Mouse (Mus musculus) hindbrain, embryonic 10.5 days (tissue): ENCODE data around the gene Serpinc1. TPM values are rescaled to one million over a fixed set of nuclear protein-coding genes. Genes with fewer than 3 reads are reported as not detected.
"Not testable (repeated sequence)": the region's sequence is repeated elsewhere in the genome, so short reads cannot be mapped to it uniquely, and the experiment has no call there.

Experiments used
- DNase-seq: peaks from one replicate; pipeline ENCODE4 v3.0.0-alpha.2; 2017; ENCODE audit warnings: low spot score
- H3K27ac ChIP-seq: fragments of 300-500 bp; sonication (generic); 2 replicates; pipeline ENCODE4 v1.5.1; 2016; ENCODE audit warnings: mild to moderate bottlenecking, moderate library complexity
- H3K27me3 ChIP-seq: fragments of 300-500 bp; sonication (generic); 2 replicates; pipeline ENCODE4 v1.6.1; 2016; ENCODE audit warnings: mild to moderate bottlenecking; ENCODE audit not compliant: poor library complexity, insufficient read depth, severe bottlenecking
- H3K36me3 ChIP-seq: fragments of 300-500 bp; sonication (generic); 2 replicates; pipeline ENCODE4 v1.6.1; 2016; ENCODE audit warnings: mild to moderate bottlenecking, moderate library complexity
- H3K4me1 ChIP-seq: fragments of 300-500 bp; sonication (generic); replicated peaks from 2 replicates; pipeline ENCODE4 v1.6.1; 2016; ENCODE audit warnings: mild to moderate bottlenecking
- H3K4me3 ChIP-seq: fragments of 300-500 bp; sonication (generic); 2 replicates; pipeline ENCODE4 v1.5.1; 2016; ENCODE audit warnings: mild to moderate bottlenecking, moderate library complexity
- H3K9me3 ChIP-seq: fragments of 300-500 bp; sonication (generic); 2 replicates; pipeline ENCODE4 v1.6.1; 2016; ENCODE audit warnings: mild to moderate bottlenecking, moderate library complexity
- WGBS: fragments of 180-500 bp; shearing (Covaris S2); methylation state at CpG from one replicate; pipeline ENCODE4 v1.1.7; 2016; 5-methylcytosine and 5-hydroxymethylcytosine counted together
- polyA plus RNA-seq: library from polyadenylated mRNA; unstranded; fragments of >200 nt; fragmentation: Nextera tagmentation; extraction: Ambion mirVana; gene quantifications from 2 replicates; pipeline ENCODE4 v1.2.1, GENCODE M21; 2016

Serpinc1 gene
- 1.4 and 1.9 TPM in 2 replicates for polyA plus RNA-seq

DNA sequence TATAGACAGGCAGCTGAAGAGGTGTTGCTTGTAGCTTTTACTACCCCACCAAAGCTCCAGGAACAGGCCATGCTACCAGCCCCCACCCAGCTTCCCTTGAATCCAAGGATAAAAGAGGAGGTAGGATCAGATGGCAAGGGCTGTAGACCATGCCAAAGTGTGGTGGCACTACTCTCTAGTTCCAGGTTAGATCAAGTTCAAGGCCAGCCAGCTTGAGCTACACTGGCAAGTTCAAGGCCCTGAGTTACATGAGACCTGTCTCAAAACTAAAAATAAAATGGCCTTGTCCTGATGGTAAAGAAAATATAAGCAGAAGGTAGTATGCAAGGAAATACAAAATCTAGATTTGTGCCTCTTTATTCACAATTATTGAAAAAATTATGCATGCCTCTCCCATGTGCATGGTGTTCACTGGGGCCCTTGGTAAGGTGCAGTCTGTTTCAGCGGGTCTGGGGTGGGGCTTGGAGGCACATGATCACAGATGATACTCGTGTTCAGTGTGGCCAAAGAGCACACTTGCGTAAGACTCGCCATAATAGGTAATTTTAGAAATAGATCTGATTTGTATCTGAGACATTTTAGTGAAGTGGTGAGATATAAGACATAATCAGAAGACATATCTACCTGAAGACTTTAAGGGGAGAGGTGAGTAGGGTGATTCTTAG, at the start of gene Serpinc1:
Gene Serpinc1 (plus strand): TSS at position 515 of the 665 bp plus-strand sequence.
- no peak for DNase-seq
- no peak within 1 kb of the TSS for H3K27ac ChIP-seq
- WGBS, result 90% methylated on average over 4 of the region's 4 CpGs

DNA sequence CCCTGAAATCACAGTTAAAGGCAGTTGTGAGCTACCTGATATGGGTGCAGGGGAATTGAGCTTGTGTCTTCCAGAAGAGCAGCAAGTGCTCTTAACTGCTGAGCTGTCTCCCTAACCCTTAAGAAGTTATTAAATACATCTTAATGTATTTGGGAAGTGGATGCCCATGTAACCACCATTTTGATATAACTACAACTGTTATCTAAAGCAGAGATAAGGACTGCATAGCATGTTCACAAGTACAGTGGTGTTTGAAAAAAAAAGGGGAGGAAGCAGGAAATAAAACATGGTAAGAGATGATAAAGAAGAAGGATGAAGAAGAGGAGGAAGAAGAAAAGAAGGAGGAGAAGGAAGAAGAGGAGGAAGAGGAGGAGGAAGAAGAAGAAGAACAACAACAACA, 47.1 kb upstream of the Serpinc1 start:
- peaks cover 40% of the 10 kb centered on the region for H3K36me3 ChIP-seq
- no peak overlapping the region for H3K4me3 ChIP-seq
- H3K27ac ChIP-seq, result no peak overlapping the region
- no peaks in the 10 kb centered on the region for H3K4me1 ChIP-seq
- no peak for DNase-seq
- no peaks in the 10 kb centered on the region for H3K27me3 ChIP-seq
- no peaks in the 10 kb centered on the region for H3K9me3 ChIP-seq

More for the DNA sequence above, at the start of gene Serpinc1:
- Histone ChIP-seq H3K4me1 (no peaks in the 10 kb centered on the region), H3K4me3 (no peak within 1 kb of the TSS), H3K27me3 (no peaks in the 10 kb centered on the region), H3K36me3 (peaks cover 12% of the 10 kb centered on the region), H3K9me3 (no peaks in the 10 kb centered on the region)

DNA sequence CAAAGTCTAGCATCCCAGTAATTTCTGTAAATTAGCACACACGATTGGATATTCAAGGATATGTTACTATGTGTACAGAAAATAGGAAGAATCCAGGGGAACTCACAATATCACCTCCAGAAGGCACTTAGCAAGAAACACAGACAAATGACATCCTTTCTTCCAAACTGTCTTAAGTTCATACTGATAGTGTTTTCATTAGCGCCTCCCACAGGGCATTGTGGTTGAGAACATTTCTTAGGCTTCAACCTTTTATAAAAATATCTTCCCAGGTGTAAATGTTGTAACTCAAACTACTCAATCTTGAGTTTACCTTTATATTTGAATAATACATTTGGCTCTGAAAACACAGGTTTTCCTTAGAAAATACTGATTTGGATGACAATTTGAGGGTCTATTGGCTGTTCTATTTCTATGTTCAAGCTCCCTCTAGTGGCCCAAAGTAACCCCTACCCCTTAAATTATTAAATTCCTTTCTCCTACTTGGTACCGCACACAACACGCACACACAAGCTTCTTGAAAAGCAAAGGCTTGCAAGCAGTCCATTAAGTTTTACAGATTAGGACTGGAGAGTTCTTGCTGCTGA, 44.4 kb upstream of the Serpinc1 start:
- DNase-seq, result no peak
- Histone ChIP-seq H3K27ac (no peak overlapping the region), H3K4me3 (no peak overlapping the region), H3K27me3 (no peaks in the 10 kb centered on the region), H3K9me3 (no peaks in the 10 kb centered on the region), H3K4me1 (no peaks in the 10 kb centered on the region), H3K36me3 (peaks cover 58% of the 10 kb centered on the region)
- 78% methylated on average over 4 of the region's 4 CpGs for WGBS

DNA sequence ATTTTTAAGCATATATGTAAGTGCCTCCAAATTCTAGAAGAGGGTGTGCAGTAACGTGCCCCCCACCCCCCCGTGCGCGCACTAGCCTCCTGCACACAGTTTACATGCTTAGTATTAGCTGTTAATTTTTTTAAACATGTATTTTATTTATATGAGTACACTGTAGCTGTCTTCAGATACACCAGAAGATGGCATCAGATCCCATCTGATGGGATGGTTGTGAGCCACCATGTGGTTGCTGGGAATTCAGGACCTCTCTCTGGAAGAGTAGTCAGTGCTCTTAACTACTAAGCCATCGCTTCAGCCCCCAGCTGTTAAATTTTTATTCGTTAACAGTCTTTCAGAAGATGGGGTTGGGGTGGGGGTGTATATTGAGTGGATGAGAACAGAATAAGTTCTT, 42.8 kb upstream of the Serpinc1 start:
- no peak for DNase-seq
- Histone ChIP-seq H3K4me3 (no peak overlapping the region), H3K27ac (no peak overlapping the region), H3K4me1 (no peaks in the 10 kb centered on the region), H3K27me3 (no peaks in the 10 kb centered on the region), H3K36me3 (peaks cover 66% of the 10 kb centered on the region), H3K9me3 (no peaks in the 10 kb centered on the region)
- 95% methylated on average over 6 of the region's 6 CpGs for WGBS

DNA sequence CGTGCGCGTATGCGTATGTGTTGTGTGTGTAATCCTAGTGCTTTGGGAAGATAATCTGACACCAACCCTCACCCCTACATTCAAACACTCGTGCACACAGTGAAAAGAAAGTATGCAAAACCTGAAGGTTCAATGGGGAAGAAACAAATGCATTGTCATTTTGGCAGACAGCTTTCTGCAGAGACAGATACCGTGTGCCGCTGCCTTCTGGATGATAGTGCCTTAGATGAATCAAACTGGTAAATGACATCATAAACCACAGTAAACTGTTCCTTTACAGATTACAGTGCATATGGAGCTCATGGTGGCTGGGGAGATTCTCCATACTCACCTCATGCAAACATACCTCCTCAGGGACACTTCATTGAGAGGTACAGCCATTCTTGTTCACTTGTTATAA, 15.2 kb upstream of the Serpinc1 start:
- H3K4me1 ChIP-seq, result no peaks in the 10 kb centered on the region
- peaks cover 97% of the 10 kb centered on the region for H3K36me3 ChIP-seq
- 94% methylated on average over 7 of the region's 7 CpGs for WGBS
- no peak overlapping the region for H3K4me3 ChIP-seq
- H3K9me3 ChIP-seq, result no peaks in the 10 kb centered on the region
- H3K27ac ChIP-seq, result no peak overlapping the region
- H3K27me3 ChIP-seq, result no peaks in the 10 kb centered on the region
- no peak for DNase-seq

DNA sequence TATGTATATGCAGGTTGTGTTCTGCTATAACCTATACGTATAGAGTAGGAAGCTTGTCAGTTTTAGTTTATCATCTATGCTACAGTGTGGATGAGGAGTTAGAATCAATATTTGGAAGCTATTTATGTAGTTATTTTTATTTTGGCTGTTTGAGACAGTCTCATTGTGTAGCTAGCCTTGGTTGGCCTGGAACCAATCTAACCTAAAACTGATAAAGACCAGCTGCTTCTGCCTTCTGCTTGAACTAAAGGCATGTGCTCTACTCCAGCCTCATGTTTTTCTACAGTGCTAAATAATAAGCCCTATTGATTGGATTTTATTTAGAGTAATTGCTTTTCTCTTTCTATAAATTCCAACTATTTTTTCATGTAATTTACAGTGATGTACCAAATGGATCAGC, 11.1 kb upstream of the Serpinc1 start:
- 97% methylated on average over 1 of the region's 1 CpGs for WGBS
- H3K9me3 ChIP-seq, result no peaks in the 10 kb centered on the region
- peaks cover 96% of the 10 kb centered on the region for H3K36me3 ChIP-seq
- H3K4me3 ChIP-seq, result no peak overlapping the region
- H3K27me3 ChIP-seq, result no peaks in the 10 kb centered on the region
- H3K4me1 ChIP-seq, result no peaks in the 10 kb centered on the region
- no peak for DNase-seq
- H3K27ac ChIP-seq, result no peak overlapping the region

DNA sequence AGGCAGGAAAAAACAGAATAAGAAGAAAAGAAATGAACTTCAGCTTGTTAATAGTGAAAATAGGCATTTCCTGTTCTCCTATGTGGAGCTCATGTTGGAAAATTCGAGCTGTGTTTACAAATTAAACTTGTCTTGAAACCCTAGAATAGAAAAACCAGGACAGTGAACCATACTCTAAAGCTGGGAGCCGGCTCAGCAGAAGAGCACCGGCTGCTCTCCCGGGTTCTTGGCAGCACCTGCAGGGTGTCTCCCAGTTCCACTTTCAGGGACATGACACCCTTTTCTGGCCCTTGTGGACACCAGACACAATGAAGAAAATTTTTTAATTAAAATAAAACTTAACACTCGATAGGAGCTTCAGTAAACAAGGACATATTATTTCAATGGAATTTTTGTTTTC, 9.7 kb upstream of the Serpinc1 start:
- Histone ChIP-seq H3K4me3 (no peak overlapping the region), H3K27ac (no peak overlapping the region), H3K36me3 (peaks cover 83% of the 10 kb centered on the region), H3K27me3 (no peaks in the 10 kb centered on the region), H3K9me3 (no peaks in the 10 kb centered on the region), H3K4me1 (no peaks in the 10 kb centered on the region)
- no peak for DNase-seq
- 90% methylated on average over 5 of the region's 5 CpGs for WGBS

DNA sequence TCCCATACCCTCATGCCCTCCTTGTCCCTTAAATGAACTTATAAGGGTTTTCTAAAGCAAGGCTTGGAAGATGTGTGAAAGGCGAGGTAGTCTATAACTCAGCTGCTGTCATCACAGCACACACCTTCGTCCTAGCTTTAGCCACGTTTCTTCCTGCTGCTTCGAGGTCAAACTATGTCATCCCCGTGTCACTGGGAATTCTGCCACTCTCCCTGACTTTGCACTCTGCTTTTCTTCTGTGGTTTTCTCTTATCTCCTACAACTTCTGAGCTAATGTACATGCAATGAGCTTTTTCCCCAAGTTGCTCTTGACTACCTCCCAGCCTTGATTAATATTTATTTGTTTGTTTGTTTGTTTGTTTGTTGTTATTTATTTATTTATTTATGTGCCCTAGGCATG, 1.6 kb downstream of the Serpinc1 start:
- Histone ChIP-seq H3K27ac (no peak overlapping the region), H3K27me3 (no peaks in the 10 kb centered on the region), H3K9me3 (no peaks in the 10 kb centered on the region), H3K36me3 (peaks cover 7% of the 10 kb centered on the region), H3K4me3 (no peak overlapping the region), H3K4me1 (no peaks in the 10 kb centered on the region)
- no peak for DNase-seq
- WGBS, result 80% methylated on average over 5 of the region's 5 CpGs

DNA sequence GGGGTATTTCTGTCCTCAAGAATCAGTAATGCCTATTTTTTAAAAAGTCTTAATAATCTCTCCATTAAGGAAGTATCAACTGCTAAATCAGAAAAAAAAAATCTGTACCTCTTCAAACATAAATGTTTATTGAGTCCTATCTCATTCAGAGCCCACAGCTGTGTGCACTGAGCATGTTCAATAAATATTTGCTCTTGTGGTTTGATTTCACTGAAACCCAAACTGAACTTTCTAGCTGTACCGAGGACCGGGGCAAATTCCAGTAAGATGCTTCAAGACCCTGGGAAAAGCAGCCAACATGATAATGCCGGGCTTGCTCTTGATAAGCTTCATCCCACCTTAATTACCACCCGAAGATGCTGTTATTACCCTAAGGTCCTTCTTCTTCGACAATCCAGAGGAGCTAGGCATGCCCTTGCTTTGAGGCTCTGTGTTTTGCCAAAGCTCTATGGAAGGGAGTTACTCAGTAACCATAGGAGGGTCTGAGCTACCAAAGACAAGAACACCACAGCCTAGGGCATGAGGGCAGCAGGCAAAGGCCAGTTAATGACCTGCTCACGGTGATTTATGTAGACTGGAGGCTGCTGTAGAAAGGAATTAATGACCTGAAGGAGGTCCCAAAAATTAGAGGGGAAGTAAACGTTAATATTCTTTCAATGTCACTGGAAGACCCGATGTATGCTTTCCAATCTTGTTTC, 2.3 kb downstream of the Serpinc1 start:
- DNase-seq, result no peak
- Histone ChIP-seq H3K36me3 (peaks cover under 1% of the 10 kb centered on the region; the same call in 1 of the 2 replicates), H3K4me1 (no peaks in the 10 kb centered on the region), H3K27me3 (no peaks in the 10 kb centered on the region), H3K9me3 (no peaks in the 10 kb centered on the region), H3K4me3 (no peak overlapping the region), H3K27ac (no peak overlapping the region)
- 87% methylated on average over 8 of the region's 8 CpGs for WGBS

DNA sequence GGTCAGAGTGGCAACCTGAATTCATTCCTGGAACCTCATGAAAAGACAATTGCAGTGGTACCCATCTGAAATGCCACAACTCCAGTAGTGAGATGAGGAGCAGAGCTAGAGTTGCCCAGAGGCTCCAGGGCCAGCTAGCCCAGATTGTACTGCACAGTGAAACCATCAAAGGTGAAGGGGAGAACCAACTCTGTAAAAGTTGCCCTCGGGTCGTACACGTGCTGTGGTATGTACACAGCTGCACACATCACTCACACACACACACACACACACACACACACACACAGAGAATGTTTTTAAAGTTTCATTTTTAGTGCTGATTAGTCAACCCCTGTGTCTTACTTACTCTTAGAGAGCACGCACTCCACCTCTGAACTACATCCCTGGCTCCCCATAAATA, 3.0 kb downstream of the Serpinc1 start:
- H3K9me3 ChIP-seq, result no peaks in the 10 kb centered on the region
- 97% methylated on average over 4 of the region's 4 CpGs for WGBS
- no peak overlapping the region for H3K4me3 ChIP-seq
- H3K27ac ChIP-seq, result no peak overlapping the region
- DNase-seq, result no peak
- no peaks in the 10 kb centered on the region for H3K27me3 ChIP-seq
- H3K4me1 ChIP-seq, result no peaks in the 10 kb centered on the region
- H3K36me3 ChIP-seq, result no peaks in the 10 kb centered on the region

DNA sequence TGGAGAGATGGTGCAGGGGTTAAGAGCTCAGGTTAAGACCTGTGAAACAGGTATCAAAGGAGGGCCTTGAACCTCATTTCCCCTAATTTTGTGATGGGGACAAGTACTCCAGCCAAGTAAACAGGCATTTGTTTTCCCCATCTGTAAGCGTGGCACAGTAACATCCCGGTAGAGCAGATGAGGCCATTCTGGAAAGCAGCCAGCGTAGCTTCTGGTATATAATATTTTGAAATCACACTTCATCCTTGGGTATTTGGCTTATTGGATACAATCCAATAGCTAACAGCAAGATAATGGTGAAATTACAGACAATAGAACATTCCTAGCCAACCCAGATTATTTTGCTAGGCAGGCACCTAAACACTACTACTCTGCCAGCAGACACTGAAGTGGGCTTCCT, 4.5 kb downstream of the Serpinc1 start:
- 96% methylated on average over 3 of the region's 3 CpGs for WGBS
- Histone ChIP-seq H3K9me3 (no peaks in the 10 kb centered on the region), H3K36me3 (no peaks in the 10 kb centered on the region), H3K27ac (no peak overlapping the region), H3K4me3 (no peak overlapping the region), H3K27me3 (no peaks in the 10 kb centered on the region), H3K4me1 (no peaks in the 10 kb centered on the region)
- DNase-seq, result no peak

DNA sequence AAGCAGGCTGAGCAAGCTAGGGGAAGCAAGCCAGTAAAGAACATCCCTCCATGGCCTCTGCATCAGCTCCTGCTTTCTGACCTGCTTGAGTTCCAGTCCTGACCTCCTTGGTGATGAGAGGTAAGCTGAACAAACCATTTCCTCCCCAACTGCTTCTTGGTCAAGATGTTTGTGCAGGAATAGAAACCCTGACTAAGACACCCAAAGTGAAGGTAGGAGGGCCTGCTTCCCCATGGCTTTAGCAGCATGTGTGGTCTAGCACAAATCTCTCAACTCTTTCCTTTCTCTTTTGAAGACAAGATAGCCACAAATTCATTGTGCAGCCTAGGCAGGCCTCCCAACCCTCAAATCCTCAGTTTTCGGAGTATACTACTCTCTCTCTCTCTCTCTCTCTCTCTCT, 6.3 kb downstream of the Serpinc1 start:
- H3K4me3 ChIP-seq, H3K27ac ChIP-seq, H3K36me3 ChIP-seq, H3K27me3 ChIP-seq, H3K4me1 ChIP-seq, H3K9me3 ChIP-seq, DNase-seq: not testable (repeated sequence)
- 75% methylated on average over 1 of the region's 1 CpGs for WGBS

DNA sequence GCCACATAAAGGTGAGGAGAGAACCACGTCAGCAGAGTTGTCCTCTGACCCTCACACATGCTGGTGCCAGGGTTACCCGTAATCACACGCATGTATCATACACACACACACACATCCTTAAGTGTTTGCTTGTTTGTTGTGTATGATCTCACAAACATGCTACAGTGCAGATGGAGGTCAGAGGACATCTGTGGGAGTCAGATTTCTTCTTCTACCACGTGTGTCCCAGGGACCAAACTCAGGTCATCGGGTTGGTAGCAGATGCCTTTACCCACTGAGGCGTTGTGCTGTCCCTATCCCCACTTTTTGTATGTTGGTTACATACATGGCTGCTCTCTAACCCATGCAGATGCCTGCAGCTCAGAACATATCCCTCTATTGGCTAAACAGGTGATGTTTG, 7.1 kb downstream of the Serpinc1 start:
- Histone ChIP-seq H3K9me3 (no peaks in the 10 kb centered on the region), H3K27ac (no peak overlapping the region), H3K4me3 (no peak overlapping the region), H3K4me1 (no peaks in the 10 kb centered on the region), H3K36me3 (no peaks in the 10 kb centered on the region), H3K27me3 (no peaks in the 10 kb centered on the region)
- WGBS, result 83% methylated on average over 6 of the region's 6 CpGs
- no peak for DNase-seq
